Mouse (Mus musculus) WW6 (cell line): Measurements from ENCODE around the gene Acadm.

Experiments used
- DNase-seq: peaks from one replicate; pipeline ENCODE4 v3.0.0-alpha.2; 2013; ENCODE audit warnings: low read depth, low spot score

Gene Acadm

DNA sequence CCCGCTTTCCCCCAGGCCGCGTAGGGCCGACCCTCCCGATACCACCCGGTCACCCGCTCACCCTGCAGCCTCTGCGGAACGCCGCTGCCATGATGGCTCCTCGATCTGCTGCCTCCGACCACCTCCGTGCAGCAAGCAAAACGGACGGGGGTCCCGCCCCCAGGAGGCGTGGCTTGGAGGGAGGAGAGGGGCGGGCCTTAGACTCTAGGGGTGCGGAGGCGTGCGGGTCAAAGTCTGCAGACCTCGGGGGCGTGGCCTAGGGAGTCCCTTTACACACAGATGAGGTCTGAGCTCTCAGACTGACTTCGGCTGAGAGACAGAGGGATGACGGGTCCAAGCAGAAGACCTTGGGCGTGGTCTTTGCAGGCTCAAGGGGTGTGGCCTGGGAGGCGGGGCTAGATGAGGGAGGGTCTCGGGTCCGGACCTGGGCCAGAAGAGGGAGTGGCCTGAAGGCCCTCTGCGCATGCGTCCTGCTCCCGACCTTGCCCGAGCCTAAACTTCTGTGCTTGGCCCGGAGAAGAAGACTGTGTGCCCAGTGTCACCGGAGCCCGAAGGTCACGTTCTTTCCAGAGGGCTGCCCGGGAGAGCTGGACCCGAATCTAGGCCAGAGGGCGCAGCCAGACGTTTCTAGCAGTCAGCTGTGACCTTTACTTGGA, at the start of gene Acadm:
Gene Acadm (minus strand): TSS at position 298 of the 656 bp plus-strand sequence.
- DNase-seq, result peak; percentile 97

DNA sequence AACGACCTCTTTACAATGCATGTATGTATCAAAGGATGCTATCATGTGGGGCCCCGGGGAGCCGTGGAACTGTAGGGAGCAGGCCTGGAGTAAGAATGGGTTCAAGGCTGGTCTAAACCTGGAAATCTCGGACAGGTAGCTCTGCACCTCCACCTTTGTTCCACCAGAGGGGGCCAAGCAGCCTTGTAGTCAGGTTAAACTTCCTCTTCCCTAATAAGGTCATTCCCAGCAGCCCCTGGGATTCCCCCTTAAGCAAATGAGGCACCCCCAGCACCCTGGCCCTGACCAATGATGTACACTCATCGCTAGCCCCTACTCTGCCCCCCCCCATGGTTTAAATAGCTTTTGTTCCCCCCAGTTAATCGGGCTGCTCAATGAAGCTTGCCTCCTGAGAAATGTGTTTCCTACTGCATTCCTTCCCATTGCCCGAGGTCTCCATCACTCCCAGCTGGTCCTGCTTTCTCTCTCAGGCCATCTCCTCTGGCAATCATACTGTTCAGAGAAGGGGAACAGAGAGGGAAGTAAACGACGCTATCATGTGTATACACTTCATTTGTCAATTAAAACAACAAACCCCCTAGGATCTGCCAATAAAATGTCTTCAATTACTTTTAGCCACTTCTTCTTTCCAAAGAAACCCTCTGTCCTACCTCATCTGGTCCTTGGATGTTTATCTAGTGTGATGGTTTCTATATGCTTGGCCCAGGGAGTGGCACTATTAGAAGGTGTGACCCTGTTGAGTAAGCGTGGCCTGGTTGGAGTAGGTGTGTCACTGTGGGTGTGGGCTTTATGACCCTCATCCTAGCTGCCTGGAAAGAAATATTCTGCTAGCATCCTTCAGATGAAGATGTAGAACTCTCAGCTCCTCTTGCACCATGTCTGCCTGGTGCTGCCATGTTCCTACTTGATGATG, 40.3 kb upstream of the Acadm start:
- DNase-seq, result no peak

DNA sequence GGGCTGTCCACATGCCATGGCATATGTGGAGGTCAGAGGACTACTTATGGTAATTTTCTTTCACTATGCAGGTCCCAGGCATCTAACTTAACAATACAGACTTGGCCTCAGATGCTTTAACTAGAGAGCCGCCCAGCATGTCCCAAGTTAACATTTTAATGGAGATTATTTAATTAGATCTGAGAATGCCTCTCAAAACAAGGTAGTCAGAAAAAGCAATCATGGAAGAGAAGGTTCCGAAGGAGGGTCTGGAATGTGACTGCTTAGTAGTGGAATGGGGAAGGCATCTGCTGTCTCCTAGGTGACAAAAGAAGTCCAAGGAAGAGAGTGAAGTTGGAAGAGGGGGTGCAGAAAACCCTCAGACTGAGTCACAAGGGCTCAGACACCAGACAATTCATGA, 36.2 kb upstream of the Acadm start:
- DNase-seq, result no peak

DNA sequence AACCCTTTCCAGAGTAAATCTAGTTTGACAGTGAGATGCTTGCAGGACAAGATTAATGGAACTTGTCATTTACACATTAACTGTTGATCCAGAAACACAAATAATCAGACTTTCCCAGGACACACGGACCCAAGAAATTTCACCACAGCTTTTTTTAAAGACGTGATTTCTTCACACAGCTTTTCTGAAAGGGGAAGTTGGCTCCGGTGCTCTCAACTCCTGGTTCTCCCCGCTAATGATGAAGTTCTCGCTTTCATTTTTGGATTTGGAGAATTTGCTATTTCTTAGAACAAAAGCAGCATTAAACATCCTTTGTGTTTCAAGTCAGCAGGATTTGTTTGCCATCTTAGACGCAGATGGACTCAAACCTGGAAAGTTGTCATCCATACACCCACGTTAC, 31.4 kb upstream of the Acadm start:
- DNase-seq, result no peak

DNA sequence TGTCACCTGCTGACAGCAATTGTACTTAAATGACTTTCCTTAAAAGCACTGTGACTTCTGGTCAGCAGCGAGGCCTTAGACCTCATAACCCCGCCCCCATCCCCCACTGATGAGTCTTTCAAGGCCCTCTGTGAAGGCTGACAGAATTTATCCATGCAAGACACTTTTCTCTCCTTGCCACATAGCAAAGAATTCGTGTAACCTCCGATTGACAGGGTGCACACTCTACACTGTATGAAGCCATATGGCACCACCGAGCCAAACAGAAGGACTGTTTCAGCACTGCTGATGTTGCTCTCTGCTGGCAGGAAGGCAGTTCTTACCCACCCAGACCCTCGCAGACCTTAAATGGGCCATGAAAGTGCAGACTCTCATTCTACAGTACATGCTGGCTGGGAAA, 30.6 kb upstream of the Acadm start:
- DNase-seq, result no peak

DNA sequence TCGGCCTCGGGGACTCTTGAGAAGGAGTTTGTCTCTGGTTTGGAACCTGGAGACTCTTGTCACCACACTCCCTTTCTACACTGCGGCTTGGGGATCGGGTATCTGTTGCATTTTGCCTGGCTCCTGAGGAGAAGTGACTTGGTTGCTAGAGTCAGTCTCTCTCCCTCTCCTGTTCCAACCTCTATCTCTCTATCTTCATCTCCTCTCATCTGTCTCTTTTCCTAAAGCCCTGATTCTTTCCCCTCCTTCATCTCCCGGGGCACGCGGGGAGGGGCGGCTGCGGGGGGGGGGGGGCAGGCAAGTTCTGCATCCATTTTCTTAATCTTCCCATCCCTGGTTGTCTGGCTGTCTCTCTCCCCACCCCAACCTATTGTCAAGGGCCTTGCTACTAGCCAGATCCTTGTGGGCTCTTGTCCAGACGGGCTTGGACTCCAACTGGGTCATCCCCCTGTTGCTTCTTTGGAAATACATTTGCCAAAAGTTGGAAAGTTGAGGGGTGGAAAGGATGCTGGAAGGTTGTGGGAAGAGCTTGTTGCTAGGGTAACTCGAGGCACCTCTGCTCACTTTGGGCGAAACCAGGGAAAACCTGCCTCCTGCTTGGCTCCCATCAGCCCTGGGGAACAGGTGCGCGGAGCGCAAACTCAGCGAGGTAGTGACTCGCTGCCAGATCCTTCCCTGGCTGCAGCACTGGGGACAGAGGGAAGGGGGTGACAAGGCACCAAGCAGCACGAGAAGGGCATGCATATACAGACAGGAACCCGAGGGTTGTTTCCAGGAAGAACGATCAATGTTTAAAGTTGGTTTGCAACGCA, 29.7 kb upstream of the Acadm start:
- no peak for DNase-seq

DNA sequence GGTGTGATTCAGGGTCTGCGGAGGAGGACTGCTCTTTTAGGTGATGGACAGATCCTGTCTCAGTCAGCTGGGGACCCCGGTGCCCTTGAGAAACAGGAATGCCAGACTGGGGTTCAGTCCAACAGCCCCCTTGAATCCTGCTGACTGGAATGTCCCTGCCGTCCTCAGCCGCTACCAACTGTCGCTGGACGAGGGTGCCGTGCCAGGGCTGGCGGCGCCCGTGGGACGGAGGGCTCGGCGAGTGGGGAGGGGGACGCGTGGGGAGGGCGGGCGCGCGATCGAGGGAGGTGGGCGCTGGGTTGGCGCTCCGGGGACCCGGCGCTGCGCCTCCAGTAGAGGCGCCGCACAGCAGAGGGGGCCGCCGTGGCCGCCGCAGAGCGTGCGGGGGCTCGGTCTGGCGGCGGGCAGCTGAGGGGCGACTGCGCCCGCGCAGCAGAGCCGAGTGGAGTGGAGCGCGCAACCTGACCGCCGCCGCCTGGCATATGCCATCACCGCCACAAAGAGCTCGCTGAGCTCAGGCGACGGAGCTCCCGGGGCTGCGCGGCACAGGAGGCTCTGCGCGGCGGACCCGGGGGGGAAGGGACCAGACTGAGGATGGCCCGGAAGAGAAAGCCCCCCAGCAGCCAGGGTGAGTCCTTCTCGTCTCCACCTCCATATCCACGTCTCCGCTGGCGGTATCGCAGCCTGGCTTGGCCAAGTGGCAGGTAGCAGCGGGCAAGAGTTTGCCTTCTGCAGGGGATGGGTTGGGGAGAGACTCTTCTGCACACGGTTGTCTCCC, 28.9 kb upstream of the Acadm start, which contains the start of gene Slc44a5:
Gene Slc44a5 (plus strand): TSS at position 266 of the 778 bp plus-strand sequence.
- DNase-seq, result no peak

DNA sequence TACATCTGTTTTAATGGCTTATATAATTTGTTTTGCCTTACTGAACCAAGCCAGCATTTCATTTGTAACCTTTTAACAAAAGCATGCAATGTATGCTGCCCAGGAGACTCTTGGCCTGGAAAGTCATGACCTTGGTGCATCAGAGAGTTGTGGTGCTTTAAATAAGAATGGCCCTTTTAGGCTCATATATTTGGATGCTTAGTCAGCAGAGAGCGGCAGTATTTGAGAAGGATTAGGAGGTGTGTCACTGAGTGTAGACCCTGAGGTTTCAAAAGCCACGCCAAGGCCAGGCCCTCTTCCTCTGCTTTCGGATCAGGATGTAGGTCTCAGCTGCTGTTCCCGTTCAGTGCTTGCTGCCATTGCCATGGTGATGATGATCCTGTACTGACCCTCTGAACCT, 25.0 kb upstream of the Acadm start:
- DNase-seq, result no peak

DNA sequence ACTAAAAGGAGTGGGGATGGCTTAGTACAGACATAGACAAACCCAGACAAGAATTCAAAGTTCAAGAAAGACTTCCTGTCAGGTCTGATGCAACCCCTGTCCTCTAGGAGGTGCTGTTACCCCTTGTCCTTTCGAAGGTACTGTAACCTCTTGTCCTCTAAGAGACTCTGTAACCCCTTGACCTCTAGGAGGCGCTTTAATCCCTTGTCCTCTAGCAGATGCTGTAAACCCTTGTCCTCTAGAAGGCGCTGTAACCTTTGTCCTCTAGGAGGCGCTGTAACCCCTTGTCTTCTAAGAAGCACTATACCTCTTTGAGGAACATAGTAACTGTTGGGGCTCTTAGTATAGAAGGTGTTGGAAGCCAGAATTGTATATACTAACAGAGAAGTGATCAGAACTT, 24.1 kb upstream of the Acadm start:
- peak; percentile 76 for DNase-seq

DNA sequence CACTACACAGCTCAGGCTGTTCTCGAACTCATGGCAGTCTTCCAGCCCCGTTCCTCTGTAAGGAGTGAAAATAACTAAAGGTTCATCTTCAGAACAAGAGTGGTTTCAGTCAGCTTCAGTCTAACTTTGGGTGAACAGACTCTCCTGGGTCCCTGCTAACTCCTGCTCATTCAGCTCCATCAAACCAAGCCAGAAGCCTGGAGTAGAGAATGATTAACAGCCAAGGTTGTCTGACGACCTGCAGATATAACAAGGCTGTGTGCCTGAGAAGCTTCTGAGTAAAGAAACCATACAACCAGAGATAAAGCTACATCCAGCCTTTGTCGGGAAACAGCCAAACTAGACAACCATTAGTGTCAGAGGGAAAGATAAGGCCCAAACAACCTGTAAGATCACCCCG, 23.0 kb upstream of the Acadm start:
- no peak for DNase-seq

DNA sequence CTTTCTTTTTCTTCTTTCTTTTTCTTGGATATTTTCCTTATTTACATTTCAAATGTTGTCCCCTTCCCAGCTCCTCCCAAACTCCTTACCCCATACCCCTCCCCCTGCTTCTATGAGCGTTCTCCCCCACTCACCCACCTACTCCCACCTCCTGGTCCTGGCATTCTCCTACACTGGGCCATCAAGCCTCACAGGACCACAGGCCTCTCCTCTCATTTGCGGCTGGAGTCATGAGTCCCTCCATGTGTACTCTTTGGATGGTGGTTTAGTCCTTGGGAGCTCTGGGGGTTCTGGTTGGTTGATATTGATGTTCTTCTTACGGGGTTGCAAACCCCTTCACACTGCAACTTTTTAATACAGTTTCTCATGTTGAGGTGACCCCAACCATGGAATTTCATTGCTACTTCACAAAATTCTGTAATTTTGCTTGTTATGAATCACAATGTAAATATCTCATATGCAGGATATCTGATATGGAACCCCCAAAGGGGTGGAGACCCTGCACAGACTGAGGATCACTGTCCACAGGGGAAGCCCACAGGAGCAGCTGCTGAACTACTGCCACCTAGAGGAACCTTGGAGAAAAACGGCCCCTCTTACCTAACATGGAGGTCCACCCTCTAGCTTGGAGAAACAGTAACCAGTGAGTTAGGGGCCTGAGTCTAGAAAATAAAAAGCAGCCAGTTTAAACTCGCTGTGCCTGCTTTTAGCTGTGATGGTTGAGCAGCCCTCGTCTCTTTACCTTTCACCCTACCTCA, 17.4 kb upstream of the Acadm start:
- no peak for DNase-seq

DNA sequence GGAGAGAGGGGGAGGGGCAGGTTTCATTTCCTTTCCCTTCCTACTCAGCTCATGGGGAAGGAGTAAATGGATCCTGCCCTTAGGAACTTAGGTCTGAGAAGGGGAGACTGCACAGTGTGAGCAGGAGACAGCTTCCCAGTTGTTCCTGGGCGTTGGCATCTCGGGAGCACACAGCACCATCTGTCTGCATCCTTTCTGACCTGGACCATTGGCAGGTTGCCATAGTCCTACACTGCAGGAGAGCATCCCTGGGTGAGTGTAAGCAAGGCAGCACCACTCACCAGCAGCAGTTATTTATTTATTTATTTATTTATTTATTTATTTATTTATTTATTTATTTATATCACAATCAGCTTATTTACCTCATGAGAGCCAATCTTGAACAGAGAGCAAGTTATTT, 16.5 kb upstream of the Acadm start:
- DNase-seq, result no peak

DNA sequence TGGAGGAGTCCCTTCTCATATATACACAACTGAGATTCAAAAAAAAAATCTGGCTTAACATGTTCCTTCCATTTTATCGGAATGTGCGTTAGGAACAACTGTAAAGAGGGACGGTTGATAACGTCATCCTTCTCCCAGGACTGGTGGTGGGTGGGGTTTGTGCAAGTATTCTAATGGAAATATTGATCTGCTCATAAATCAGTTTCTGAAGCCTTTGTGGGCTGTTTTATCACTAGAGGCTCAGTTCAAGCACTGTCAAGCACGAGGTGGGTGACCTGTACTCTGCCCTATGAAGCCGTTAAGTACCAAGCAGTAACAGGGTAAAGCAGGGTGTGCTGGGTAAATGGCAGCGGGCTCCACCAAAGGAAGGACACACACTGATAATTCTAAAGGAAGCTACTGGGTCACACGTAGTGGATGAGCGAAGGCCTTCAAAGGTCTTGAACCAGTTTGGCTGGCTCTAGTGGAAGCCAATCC, 15.3 kb upstream of the Acadm start:
- no peak for DNase-seq

DNA sequence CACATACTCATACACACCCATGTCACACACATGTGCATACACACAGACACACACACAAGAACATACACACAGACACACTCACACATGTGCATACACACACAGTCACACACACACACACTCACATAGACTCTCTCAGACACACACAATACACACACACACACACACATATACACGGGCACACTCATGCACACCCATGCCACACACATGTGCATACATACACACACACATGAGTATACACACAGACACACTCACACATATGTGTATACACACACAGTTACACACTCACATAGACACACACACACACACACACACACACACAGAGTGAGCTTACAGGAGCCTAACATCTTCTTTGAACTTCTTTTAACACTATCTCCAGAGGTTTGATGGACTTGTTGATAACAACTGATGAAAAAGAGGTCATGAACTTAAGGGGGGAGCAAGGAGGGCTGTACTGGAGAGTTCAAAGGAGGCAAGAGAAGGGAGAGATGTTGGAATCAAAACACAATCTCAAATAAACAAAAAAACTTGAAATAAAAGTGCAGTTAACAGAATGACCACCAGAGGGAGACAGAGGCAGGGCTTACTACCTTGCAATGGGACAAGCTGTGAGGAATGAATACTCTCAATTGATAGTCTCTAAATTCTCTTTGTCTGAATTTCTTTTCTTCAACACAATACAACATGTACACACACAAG, 14.8 kb upstream of the Acadm start:
- no peak for DNase-seq

DNA sequence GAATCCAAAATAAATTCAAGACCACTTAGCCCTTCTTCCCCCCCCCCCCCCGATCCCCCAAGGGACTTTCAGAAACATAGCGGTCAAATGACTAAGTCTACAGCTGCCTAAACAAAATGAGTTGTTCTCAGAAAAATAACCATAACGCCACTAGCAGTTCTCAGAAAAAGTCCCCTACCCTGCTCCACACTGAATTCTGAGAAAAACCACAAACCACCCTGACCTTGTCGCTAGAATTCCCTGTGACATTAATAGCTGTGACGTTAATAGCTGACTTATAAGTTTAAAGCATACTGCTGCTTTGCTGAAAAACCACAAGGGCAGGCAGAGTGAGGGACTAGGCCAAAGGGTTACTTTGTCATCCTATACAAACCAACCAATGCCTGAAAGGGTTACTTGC, 13.5 kb upstream of the Acadm start:
- DNase-seq, result no peak

DNA sequence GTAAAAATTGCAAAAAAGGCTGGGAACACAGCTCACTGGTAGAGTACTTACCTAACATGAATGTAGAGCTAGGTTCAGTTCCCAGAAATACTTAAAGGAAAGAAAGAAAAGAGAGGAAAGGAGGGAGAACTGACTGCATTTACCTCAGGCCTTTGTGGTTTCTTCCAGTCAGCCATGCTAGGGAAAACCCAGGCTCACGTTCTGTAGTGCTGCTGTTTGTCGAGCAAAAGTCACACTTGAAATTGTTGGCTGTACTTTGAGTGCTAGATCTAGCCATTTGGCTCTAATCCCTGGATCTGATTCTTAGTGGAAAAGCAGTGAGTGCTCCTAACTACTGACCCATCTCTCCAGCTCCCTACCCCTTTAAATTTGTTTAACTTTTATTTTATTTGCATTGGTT, 3.7 kb upstream of the Acadm start:
- DNase-seq, result no peak

DNA sequence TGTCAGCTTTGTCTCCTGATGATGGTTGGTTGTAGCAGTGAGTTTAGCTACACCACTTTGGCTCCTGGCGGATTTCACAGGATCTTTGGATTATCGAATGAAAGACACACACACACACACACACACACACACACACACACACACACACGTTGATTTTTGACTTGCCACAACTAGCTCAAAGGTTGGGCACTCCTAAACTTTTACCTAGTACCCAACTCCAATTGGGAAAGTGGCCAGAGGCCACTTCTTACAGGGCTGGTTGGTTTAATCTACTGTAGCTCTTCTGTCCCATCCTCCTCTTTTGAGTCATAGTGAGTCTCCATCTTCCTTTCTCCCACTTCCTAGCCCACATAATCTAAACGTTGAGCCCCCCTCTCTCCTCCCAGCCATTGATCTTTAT, 2.8 kb upstream of the Acadm start:
- no peak for DNase-seq

DNA sequence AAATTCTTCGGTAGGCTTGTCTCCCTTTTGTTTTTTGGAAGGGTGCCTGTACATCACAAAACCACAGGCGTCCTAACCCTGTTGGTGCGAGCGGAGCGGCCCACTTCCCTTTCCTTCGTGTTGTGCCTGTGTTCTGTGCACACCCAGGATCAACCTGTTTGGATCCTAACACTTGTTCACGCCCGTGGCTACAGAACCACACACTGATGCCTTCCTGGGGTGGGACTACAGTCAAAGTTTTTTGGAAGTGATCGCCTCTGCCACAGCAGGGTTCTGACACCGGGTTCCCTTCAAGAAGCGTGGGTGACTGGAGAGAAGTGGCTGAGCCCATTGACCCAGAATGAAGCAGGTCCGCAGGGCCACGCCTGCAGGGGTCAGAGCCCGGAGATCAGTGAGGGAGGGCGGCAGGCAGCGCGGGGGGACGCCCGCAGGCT, 514 bp downstream of the Acadm start:
- no peak for DNase-seq

DNA sequence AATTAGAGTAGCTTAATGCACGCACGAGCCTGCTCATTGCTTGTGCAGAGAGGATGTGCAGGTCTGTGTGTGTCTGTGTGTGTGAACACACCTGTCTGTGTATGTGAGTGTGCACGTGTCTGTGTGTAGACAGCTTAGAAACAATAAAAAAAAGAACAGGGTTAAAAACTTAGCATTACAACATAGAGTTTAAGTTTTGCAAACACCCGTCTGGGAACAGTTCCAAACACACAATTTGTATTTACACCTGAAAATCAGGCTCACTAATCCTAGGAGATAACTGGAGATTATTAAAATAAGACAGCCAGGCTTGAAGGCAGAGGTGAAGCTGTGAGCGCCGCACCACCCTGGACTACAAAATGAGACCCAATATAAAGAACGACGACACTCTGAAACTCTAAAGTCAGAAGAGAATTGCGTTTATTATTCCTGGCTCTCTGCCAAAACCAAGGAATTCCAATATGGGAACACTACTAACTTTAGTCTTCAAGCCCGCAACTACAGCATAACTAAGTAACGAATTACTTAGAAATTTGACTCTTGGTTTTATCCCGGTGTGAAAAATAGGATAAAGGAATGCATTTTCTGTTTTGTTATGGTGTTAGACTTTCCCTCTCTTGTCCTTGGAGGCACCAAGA, 1.3 kb downstream of the Acadm start:
- no peak for DNase-seq
